Mouse (Mus musculus): ENCODE data around the gene 4930432K21Rik.
A peak's percentile ranks its signal among the peaks of the same experiment; 100 is the strongest.

4930432K21Rik gene

DNA sequence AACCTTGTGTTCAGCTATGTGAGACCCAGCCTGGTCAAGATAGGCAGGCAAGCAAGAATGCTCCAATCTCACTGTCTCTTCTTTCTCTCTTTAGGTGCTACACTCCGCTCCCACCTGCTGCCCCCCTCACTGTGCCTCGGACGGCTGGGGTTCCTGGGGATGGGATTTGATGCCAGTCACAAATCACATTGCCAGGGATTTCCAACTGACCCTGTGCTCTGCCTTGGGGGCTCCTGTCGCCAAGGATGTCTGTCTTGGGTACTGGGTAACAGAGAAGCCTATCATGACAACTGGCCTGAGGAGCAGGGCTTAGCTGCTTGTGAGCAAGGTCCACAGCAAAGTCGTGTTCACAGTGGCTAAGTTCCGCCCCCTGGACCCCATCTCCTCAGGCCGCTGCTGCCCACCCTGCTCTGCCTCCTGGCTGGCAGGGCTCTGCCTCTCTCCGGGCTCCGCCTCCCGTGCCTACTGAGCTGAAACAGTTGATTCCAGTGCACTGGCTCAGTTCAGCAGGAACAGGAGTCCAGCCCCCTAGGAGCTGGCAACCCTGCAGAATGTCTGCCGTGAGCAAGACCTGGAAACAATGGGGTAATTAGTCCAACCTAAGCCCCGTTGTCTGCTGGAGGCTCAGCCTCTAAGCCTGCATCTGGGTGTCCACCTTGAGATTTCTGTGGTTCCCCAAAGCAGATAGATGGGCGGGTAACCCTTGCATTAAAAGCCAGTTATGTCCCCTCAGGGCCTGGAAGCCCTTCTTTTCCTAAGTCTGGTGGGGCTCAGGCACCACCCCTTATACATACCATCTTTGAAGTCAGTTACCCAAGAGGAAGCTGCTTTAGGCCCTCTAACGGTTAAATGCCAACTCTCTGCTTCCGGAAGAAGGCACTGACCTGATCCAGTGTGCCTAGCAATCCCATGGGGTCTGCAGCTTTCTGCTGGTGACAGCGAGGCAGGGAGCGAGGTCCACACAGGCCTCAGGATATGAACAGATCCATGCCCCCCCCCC is 60.9 kb downstream of the 4930432K21Rik start:
- no peak for DNase-seq (ENCODE audit: low read depth, low spot score)

GRCm38 (mm10) chr8:84210167-84210791 is 62.5 kb downstream of the 4930432K21Rik start:
- peak; percentile 84 for DNase-seq (ENCODE audit: low read depth, low spot score)

GRCm38 (mm10) chr8:84211202-84211601 is 63.4 kb downstream of the 4930432K21Rik start:
- DNase-seq (ENCODE audit: low read depth, low spot score), result no peak

DNA sequence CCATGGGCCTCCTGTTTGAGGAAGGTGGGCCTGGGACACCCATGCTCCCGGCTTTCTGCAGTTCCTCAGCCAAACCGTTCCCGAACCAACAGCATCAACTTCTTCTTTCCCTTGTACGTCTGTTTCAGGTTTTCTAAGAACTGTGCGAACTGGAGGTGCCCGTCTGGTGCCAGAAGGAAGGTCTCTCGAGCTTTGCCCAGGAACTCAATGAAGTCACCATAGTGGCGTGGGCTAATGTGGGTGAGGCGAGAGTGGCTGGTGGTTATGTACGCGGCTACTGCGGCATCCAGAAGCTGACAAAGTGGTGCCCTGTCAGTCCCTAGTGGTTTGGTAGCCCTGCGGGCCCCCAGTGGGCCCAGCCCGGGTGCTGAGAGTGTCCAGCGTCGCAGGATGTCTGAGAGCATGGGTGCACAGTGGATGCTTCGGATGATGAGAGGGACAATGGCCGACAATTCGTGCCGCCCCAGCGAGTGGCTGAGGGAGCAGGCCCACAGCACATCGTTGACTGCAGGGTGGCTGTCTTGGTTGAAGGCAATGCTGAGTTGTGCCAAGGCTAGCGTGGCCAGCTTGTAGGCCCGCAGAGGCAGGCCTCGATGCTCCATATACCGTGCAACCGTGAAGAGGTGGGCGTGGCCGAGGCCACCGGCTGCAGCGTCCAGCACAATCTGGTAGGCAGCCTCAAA is 64.2 kb downstream of the 4930432K21Rik start:
- no peak for DNase-seq (ENCODE audit: low read depth, low spot score)

- DNase-seq (ENCODE audit: low read depth, low spot score), result no peak
Observed at GRCm38 (mm10) chr8:84213277-84213676, 65.5 kb downstream of the 4930432K21Rik start.

- no peak for DNase-seq (ENCODE audit: low read depth, low spot score)
Observed at GRCm38 (mm10) chr8:84217206-84217605, 69.4 kb downstream of the 4930432K21Rik start.

GRCm38 (mm10) chr8:84218143-84218542 is 70.3 kb downstream of the 4930432K21Rik start:
- DNase-seq (ENCODE audit: low read depth, low spot score), result peak; percentile 70

- DNase-seq (ENCODE audit: low read depth, low spot score), result no peak
Observed at GRCm38 (mm10) chr8:84220105-84220504, 72.3 kb downstream of the 4930432K21Rik start.

Measured in R1 (cell line).